Mouse (Mus musculus): ENCODE measurements around the gene Uqcrh.

DNA sequence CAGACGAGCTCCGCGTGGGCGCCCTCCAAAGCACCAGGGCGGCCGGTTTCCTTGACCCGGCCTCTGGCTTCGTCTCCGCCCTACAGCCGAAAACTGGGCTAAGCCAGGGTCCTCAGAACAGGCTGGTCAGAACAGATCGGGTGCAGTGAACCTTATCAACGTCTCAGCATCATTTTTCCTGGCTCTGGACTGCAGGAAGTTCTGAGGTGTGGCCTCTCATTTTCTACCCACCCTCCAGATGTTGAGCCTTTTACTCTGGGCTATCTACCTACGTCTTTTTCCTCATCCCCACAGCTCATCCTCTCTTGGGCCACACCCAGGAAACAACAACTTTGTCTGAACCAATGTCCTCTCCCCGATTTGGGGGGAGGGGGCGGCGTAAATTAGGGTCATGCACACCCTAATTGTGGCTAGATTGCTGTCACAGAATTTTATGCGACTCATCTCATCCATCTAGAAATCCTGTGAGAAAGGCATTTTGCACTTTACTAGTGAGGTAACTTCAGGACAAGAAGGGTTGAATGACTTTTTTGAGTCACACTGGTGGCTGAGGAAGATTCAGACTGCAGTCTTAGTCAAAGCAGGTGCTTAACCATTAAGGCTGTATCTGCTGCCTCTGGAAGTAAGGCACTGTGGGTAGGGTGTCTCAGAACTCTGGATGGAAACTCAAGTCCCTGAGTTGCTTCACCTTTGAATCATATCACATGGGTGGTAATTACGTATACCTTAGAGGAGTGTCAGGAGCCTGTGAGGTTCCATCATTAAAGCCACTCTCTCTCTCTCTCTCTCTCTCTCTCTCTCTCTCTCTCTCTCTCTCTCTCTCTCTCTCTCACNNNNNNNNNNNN, 56.7 kb downstream of the Uqcrh start, which contains the start of gene Faah:
- TF ChIP-seq CTCF (IDR thresholded peaks at IDR 0.05; ENCODE audit: control insufficient read depth, insufficient read depth, low read length) (no peak), POLR2A (IDR thresholded peaks at IDR 0.05; ENCODE audit: borderline replicate concordance, control insufficient read depth, low read depth, low read length) (no peak)

Data from bone marrow, adult 2 months (tissue).